Mouse (Mus musculus): Measurements from ENCODE around the gene Cyld.

Gene Cyld

DNA sequence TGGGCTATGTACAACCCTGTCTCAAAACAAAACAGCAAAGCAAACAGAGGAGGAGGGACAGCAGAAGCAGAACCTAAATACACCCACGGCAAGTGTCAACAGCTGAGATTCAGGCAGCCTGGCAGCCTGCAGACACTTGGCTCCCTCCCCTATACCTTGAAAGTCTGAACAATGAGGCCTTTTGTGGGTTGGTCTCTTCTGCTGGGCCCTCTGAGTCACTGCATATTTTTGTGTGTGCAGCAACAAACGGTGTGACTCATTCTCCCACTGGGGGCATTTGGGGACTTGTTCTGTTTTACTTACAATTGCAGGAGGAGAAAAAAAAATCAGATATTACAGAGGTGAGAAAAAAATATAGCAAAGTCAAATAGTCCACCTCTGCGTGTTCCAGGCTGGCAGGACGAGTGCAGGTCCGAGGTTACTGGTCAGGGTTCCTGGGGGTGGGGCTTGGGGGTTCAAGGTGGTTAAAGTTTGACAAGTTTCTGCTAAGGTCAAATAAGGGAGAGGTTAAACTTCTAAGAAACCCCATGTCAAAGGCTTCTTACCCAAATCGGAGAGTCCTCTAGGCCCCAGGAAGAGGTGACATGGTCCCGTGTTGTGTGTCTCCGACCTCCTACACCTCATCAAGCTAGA, 96.0 kb downstream of the Cyld start:
- peak; percentile 65 to 70 for DNase-seq (ENCODE audit: low spot score in 2 of 2)

DNA sequence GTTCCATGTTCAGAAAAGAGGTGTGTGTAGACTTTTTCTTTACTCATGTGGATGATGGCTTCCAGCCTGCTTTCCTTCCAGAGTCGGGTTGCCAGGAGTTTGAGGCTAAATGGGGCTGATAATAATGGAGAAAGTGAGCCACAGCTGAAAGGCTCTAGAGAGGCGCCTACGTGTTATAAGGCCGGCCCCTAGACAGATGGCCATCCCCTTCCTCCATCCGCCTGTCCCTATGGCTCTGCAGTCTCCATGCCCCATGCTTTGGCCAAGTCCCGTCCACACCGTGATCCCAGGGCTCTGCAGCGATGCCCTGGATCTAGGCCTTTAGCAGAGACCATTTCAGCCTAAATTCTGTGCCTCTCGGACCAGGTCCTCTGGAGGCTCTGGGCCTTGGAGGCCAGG, 96.5 kb downstream of the Cyld start:
- no peak for DNase-seq (ENCODE audit: low spot score in 2 of 2)

DNA sequence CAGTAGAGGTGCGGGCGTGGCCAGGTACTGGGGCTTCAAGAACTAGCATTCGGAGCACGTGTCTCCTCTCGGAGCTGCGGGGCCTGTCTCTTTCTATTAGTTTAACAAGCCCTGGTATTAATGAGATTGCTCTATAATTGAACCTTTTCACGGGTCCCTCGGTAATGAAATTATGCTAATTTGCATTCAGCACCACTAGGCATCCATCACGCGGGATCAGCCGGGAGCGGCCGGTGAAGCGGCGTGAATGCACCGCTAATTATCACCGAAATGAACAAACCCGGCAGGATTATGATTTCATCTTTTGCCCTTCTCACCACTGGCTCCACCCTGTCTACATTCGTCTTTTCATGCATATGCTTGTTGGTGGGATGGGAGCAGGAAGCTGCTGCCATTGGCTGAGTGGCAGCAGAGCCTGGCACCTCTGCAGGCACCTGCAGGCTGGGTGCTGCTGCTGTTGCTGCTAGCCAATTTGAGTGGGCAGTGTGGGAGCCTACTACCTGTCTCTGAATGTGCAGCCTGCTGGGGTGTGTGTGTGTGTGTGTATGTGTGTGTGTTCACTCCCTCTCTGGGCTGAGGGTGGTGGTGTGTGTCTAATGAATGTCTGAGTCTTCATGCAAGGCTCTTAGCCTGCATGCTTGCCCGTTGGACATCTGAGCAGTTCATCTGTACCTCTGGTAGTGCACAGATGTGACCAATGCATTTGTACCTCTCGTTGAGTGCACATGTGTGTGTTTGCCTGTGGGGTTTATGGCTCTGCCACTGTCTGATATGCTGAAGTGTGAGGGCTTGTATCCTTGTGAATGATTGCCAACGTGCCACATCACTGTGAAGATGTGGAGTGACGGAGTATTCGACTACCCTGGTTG, 97.2 kb downstream of the Cyld start:
- DNase-seq (ENCODE audit: low spot score in 2 of 2) = peak in 1 of 2 experiments; percentile 55

DNA sequence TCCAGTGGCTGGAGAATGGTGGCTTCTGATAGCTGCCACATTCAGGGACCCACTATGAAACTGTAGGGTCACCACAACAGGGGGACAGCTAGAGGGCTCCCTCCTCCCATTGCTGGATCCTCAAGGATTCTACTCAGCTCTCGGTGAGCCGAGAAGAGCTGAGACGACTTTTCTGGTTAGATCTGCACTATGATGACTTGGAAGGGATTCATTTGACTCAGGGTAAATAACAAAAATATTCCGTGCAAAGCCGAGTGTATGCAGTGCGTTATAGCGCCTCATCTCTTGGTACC, 97.7 kb downstream of the Cyld start:
- no peak for DNase-seq (ENCODE audit: low spot score in 2 of 2)

DNA sequence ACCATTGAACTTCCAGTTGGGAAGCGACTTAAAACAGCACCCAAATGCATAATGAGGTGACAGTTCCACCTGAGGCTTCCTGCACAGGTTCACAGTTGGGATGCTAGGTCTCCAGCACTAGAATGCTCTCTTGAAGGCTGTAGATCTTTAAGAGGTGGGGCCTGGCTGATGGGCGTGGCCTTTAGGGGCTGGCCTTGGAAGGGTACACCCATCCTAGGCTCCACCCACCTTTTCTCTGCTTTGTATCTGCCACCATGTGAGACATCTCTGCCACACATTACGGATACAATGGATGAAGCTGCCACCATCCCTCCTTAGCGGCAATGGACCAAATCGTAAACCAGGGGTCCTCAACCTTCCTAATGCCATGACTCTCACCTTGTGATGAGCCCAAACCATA, 99.1 kb downstream of the Cyld start:
- DNase-seq (ENCODE audit: low spot score in 2 of 2) = no peak

DNA sequence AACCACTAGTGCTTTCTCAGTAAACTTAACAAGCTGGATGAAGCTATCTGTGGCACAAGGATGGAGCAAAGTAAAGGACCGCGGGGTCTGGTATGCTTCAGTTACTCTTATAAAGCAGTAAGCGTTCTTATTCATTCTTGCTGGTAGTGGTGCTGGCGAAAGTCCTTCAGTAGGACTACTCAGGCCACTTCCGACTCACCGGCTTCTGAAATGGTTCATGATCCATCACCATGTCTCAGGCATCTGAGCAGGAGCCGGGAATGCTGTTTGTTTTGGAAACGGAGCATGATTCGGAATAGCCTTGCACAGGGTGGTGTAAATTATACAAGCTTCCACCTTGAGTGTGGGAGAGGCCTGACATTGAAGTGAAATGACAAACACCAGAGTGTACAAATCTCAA, 99.8 kb downstream of the Cyld start:
- no peak for DNase-seq (ENCODE audit: low spot score in 2 of 2)

All from left cerebral cortex, adult 9 months (tissue).